Mouse (Mus musculus) heart, embryonic 11.5 days (tissue): ENCODE measurements around the gene Lpar5. TPM values are rescaled to one million over a fixed set of nuclear protein-coding genes. Genes with fewer than 3 reads are reported as not detected.

Source experiments
- ATAC-seq: fragments of 200-750 bp; cut with Nextera tagmentation; replicated peaks from 2 replicates; pipeline ENCODE4 v1.8.0; 2017; ENCODE audit warnings: moderate library complexity; ENCODE audit not compliant: insufficient number of reproducible peaks, low FRiP score, low TSS enrichment
- H3K27ac ChIP-seq: fragments of 300-500 bp; sonication (generic); 2 replicates; pipeline ENCODE4 v1.5.1; 2014; ENCODE audit warnings: mild to moderate bottlenecking, low read depth, low read length
- H3K27me3 ChIP-seq: fragments of 300-500 bp; sonication (generic); 2 replicates; pipeline ENCODE4 v1.6.1; 2014; ENCODE audit warnings: mild to moderate bottlenecking, low read length, mixed read lengths; ENCODE audit not compliant: control insufficient read depth, insufficient read depth
- H3K36me3 ChIP-seq: fragments of 300-500 bp; sonication (generic); 2 replicates; pipeline ENCODE4 v1.6.1; 2014; ENCODE audit warnings: mild to moderate bottlenecking, low read length, moderate library complexity, mixed read lengths; ENCODE audit not compliant: control insufficient read depth, insufficient read depth
- H3K4me1 ChIP-seq: fragments of 300-500 bp; sonication (generic); 2 replicates; pipeline ENCODE4 v1.6.1; 2014; ENCODE audit warnings: low read length; ENCODE audit not compliant: control insufficient read depth, insufficient read depth
- H3K4me2 ChIP-seq: fragments of 300-500 bp; sonication (generic); 2 replicates; pipeline ENCODE4 v1.6.1; 2014; ENCODE audit warnings: mild to moderate bottlenecking, moderate library complexity
- H3K4me3 ChIP-seq: fragments of 300-500 bp; sonication (generic); 2 replicates; pipeline ENCODE4 v1.5.1; 2014; ENCODE audit warnings: low read depth, low read length
- H3K9ac ChIP-seq: fragments of 300-500 bp; sonication (generic); 2 replicates; pipeline ENCODE4 v1.6.1; 2014; ENCODE audit warnings: mild to moderate bottlenecking, low read depth, low read length, moderate library complexity
- H3K9me3 ChIP-seq: fragments of 300-500 bp; sonication (generic); replicated peaks from 2 replicates; pipeline ENCODE4 v1.6.1; 2016; ENCODE audit warnings: low read length; ENCODE audit not compliant: control insufficient read depth
- WGBS: fragments of 180-500 bp; shearing (Covaris S2); extraction: QIAGEN DNeasy Blood & Tissue Kit; methylation state at CpG from one replicate; pipeline ENCODE4 v1.1.7; 2014; ENCODE audit not compliant: insufficient replicate concordance; 5-methylcytosine and 5-hydroxymethylcytosine counted together
- microRNA-seq: library from miRNA; unstranded; fragments of <30 nt; microRNA quantifications from one replicate; pipeline ENCODE4, GENCODE M21; 2016; ENCODE audit warnings: borderline number of aligned reads
- polyA plus RNA-seq: library from polyadenylated mRNA; unstranded; fragments of >200 nt; fragmentation: Nextera tagmentation; extraction: Ambion mirVana; gene quantifications from 2 replicates; pipeline ENCODE4 v1.2.1, GENCODE M21; 2014

Gene Lpar5
- polyA plus RNA-seq, 1 experiment from 2014 or later, result 0.27 TPM

DNA sequence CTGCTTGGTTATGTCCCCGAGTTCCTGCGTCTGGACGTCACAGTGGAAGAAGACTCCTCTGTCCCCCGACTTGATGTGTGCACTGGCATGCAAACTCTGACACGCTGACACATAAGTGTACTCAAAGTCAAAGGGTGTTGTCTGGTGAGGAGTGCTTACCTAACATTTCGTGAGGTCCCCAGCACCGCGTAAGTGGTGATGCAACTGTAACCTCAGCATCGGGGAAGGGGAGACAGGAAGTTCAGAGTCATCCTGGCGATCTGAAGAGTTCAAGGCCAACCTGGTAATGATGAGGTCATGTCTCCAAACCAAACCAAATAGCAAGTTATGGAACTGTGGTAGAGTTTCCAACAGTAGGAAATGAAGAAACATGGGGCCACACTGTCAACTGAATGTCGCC is 44.8 kb downstream of the Lpar5 start:
- no peak overlapping the region for H3K4me2 ChIP-seq
- no peaks in the 10 kb centered on the region for H3K4me1 ChIP-seq
- WGBS, result 91% methylated on average over 11 of the region's 11 CpGs
- no peak overlapping the region for H3K4me3 ChIP-seq
- H3K9ac ChIP-seq, result no peak overlapping the region
- no peak for ATAC-seq
- H3K36me3 ChIP-seq, result peaks cover 86% of the 10 kb centered on the region
- no peak overlapping the region for H3K27ac ChIP-seq
- H3K27me3 ChIP-seq, result no peaks in the 10 kb centered on the region
- no peaks in the 10 kb centered on the region for H3K9me3 ChIP-seq

DNA sequence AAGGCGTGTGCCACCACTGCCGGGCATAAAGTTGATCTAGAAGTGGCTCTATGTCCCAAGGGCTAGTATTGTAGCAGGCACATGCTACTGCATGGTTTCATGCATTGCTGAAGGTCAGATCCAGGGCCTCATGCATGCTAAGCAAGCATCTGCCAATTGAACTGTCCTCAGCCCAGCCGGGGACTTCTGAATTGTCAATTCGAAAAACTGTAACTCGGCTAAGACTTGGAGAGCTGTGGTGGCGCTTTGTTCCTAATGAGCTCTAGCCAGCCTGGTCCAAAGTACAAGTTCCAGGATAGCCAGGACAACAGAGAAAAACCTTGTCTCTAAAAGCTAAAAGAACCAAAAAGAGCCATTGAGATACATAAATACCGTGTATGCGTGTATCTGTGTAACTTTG is 51.7 kb downstream of the Lpar5 start:
- no peak overlapping the region for H3K4me2 ChIP-seq
- H3K9ac ChIP-seq, result no peak overlapping the region
- no peak overlapping the region for H3K27ac ChIP-seq
- H3K27me3 ChIP-seq, result no peaks in the 10 kb centered on the region
- no peak overlapping the region for H3K4me3 ChIP-seq
- no peaks in the 10 kb centered on the region for H3K9me3 ChIP-seq
- H3K36me3 ChIP-seq, result peaks cover 81% of the 10 kb centered on the region
- no peaks in the 10 kb centered on the region for H3K4me1 ChIP-seq
- no peak for ATAC-seq
- WGBS, result 94% methylated on average over 8 of the region's 8 CpGs

DNA sequence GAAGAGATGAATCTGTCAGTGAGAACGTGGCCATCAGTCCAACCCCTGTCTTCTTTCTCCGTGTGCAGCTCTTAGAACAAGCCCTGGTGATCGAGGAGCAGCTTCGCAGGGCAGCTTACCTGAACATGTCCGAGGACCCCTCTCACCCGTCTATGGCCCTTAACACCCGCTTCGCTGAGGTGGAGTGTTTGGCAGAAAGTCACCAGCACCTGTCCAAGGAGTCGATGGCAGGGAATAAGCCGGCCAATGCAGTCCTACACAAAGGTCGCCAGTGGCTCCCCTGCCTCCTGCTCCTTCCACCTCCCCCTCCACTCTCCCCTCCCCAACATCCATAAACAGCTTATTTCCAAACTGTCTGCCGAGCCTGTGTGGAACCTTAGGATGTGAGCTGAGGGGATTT is 61.0 kb downstream of the Lpar5 start:
- no peak overlapping the region for H3K9ac ChIP-seq
- H3K36me3 ChIP-seq, result peaks cover 39% of the 10 kb centered on the region
- ATAC-seq, result no peak
- no peaks in the 10 kb centered on the region for H3K9me3 ChIP-seq
- H3K4me2 ChIP-seq, result no peak overlapping the region
- no peak overlapping the region for H3K4me3 ChIP-seq
- H3K27ac ChIP-seq, result no peak overlapping the region
- H3K27me3 ChIP-seq, result no peaks in the 10 kb centered on the region
- H3K4me1 ChIP-seq, result no peaks in the 10 kb centered on the region; the same call in 1 of the 2 replicates
- whole genome bisulfite sequencing, result 88% methylated on average over 12 of the region's 12 CpGs

DNA sequence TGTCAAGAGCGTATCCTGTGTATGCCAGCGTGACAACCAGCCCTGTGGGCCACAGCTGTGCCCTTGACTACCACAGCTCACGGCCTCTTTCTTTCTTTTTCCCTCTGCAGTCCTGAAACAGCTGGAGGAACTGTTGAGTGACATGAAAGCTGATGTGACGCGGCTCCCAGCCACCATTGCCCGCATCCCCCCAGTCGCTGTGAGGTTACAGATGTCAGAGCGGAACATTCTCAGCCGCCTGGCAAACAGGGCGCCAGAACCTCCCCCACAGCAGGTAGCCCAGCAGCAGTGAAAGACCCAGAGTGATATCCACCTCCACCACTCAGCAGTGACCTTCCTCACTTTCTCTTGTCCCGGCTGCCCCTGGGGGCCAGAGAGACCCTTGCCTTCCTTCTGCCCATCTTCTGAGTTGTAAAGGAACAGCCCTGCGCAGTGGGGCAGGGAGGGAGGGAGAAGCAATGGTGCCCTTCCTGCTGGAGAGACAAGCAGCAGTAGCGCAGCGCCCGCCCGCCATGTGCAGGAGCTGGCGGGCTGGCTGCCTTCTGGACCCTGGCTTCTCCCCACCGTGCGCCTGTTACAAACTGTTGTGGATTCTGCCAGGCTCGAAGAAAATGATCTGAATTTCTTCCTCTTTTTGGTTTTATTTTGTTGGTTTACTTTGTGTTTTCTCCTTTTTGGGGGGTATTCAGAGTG is 62.1 kb downstream of the Lpar5 start:
- WGBS, result 86% methylated on average over 20 of the region's 20 CpGs
- no peaks in the 10 kb centered on the region; the same call in 1 of the 2 replicates for H3K4me1 ChIP-seq
- no peaks in the 10 kb centered on the region for H3K27me3 ChIP-seq
- no peak overlapping the region for H3K9ac ChIP-seq
- H3K36me3 ChIP-seq, result peaks cover 40% of the 10 kb centered on the region
- no peak overlapping the region for H3K27ac ChIP-seq
- H3K4me3 ChIP-seq, result no peak overlapping the region
- no peaks in the 10 kb centered on the region for H3K9me3 ChIP-seq
- ATAC-seq, result no peak
- H3K4me2 ChIP-seq, result no peak overlapping the region

DNA sequence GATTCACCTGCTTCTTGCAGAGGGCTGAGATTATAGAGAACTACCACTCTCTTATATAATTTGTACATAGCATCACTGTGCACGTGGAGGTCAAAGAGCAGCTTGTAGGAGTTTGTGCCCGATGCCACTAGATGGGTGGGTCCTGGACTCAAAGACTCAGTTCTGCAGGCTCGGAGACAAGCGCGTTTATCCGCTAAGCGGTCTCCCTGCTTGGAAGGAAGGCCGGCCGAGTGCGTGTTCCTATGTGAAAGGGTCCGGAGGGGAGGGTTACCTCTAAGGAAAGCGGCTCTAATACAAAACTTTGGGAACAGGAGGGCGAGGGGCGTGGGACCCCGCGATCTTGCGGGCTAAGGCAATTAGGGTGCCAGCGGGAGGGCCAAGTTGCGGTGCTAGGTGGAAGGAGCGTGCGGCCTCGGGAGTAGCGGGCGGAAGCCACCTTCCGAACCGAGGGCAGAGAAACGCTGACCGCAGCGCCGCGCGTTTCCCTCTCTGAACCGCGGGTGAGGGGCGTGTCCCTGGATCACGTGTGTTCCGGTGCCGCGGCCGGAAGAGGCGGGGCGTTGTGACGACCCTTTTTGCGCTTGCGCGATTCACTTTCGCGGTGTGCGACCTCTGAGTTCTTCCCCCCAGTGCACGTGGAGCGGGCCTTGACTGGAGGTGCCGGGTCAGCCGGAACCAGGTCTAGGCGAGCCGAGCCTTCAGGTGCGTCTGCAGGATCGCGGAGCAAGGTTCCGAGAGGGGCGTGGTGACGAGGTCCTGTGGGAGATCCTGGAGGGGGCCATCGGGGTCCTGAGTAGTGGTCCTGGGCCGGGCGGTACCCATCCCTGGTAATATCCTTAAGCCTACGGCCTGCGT is 63.8 kb downstream of the Lpar5 start, which contains the start of gene Nop2:
Nop2 (plus strand) TSS at position 608 of the 855 bp plus-strand sequence.
- Histone ChIP-seq H3K4me1 (no peaks in the 10 kb centered on the region; the same call in 1 of the 2 replicates), H3K36me3 (peaks cover 44% of the 10 kb centered on the region), H3K27ac (peak within 1 kb of the TSS; percentile 87), H3K9me3 (no peaks in the 10 kb centered on the region), H3K4me3 (peak within 1 kb of the TSS; percentile 68), H3K9ac (peak within 1 kb of the TSS; percentile 79), H3K27me3 (no peaks in the 10 kb centered on the region), H3K4me2 (peak within 1 kb of the TSS; percentile 91)
- under 1% methylated on average over 65 of the region's 66 CpGs for WGBS
- ATAC-seq, result peak; percentile 89

Small RNA genes lying within 50 kb of the gene (microRNA-seq; reads per million reads assigned to microRNA genes)
- not detected for gene Mir7045

Other genes with a start within 250 kb of the Lpar5 start
- gene Usp5, start 238.4 kb upstream of the Lpar5 start, polyA plus RNA-seq, result 87.3 and 98.3 TPM in 2 replicates
- 137 and 153 TPM in 2 replicates for gene Cdca3, start 238.4 kb upstream of the Lpar5 start, polyA plus RNA-seq
- gene Gnb3, start 227.6 kb upstream of the Lpar5 start, polyA plus RNA-seq, result 5.4 and 6.6 TPM in 2 replicates
- 13.8 and 15.8 TPM in 2 replicates for gene P3h3, start 210.2 kb upstream of the Lpar5 start, polyA plus RNA-seq
- 0.69 and 0.80 TPM in 2 replicates for gene Gpr162, start 203.9 kb upstream of the Lpar5 start, polyA plus RNA-seq
- gene Cd4, start 179.7 kb upstream of the Lpar5 start, polyA plus RNA-seq, result not detected in 2 replicates
- gene Lag3, start 156.2 kb upstream of the Lpar5 start, polyA plus RNA-seq, result 1.1 and 1.3 TPM in 2 replicates
- 138 and 158 TPM in 2 replicates for gene Ptms, start 147.8 kb upstream of the Lpar5 start, polyA plus RNA-seq
- gene Mlf2, start 136.5 kb upstream of the Lpar5 start, polyA plus RNA-seq, result 326 and 347 TPM in 2 replicates
- gene Cops7a, start 102.4 kb upstream of the Lpar5 start, polyA plus RNA-seq, result 134 and 142 TPM in 2 replicates
- gene Pianp, start 71.2 kb upstream of the Lpar5 start, polyA plus RNA-seq, result 0.41 TPM in 1 of 2 replicates, not detected in the other
- 7.1 and 9.9 TPM in 2 replicates for gene Zfp384, start 58.8 kb upstream of the Lpar5 start, polyA plus RNA-seq
- 66.6 and 80.5 TPM in 2 replicates for gene Ing4, start 28.2 kb upstream of the Lpar5 start, polyA plus RNA-seq
- gene Acrbp, start 18.2 kb upstream of the Lpar5 start, polyA plus RNA-seq, result 8.3 TPM in 2 replicates
- 64.4 and 67.8 TPM in 2 replicates for gene Chd4, start 28.1 kb downstream of the Lpar5 start, polyA plus RNA-seq
- gene Nop2, start 64.0 kb downstream of the Lpar5 start, polyA plus RNA-seq, result 50.7 and 52.9 TPM in 2 replicates
- 6.7 and 11.0 TPM in 2 replicates for gene Iffo1, start 77.3 kb downstream of the Lpar5 start, polyA plus RNA-seq
- gene Gapdh, start 98.5 kb downstream of the Lpar5 start, polyA plus RNA-seq, result 4,443 and 4,472 TPM in 2 replicates
- 82.3 and 84.0 TPM in 2 replicates for gene Ncapd2, start 123.8 kb downstream of the Lpar5 start, polyA plus RNA-seq
- gene Mrpl51, start 123.9 kb downstream of the Lpar5 start, polyA plus RNA-seq, result 226 and 234 TPM in 2 replicates
- 1.6 and 2.2 TPM in 2 replicates for gene Vamp1, start 147.6 kb downstream of the Lpar5 start, polyA plus RNA-seq
- 2.0 and 2.2 TPM in 2 replicates for gene Tapbpl, start 163.9 kb downstream of the Lpar5 start, polyA plus RNA-seq
- 1.2 and 1.4 TPM in 2 replicates for gene Cd27, start 169.1 kb downstream of the Lpar5 start, polyA plus RNA-seq
- 0.10 TPM in 1 of 2 replicates, not detected in the other for gene Tuba3a, start 218.1 kb downstream of the Lpar5 start, polyA plus RNA-seq
- 35.0 and 40.7 TPM in 2 replicates for gene Ltbr, start 246.0 kb downstream of the Lpar5 start, polyA plus RNA-seq